Mouse (Mus musculus) forebrain, embryonic 11.5 days (tissue): ENCODE results near the gene Prrg4. TPM values are rescaled to one million over a fixed set of nuclear protein-coding genes. Genes with fewer than 3 reads are reported as not detected.
A peak's percentile ranks its signal among the peaks of the same experiment; 100 is the strongest.
"Not testable (repeated sequence)": the region's sequence is repeated elsewhere in the genome, so short reads cannot be mapped to it uniquely, and the experiment has no call there.

Experiments
- ATAC-seq: fragments of 200-750 bp; cut with Nextera tagmentation; replicated peaks from 2 replicates; pipeline ENCODE4 v1.8.0; 2017; ENCODE audit warnings: moderate TSS enrichment; ENCODE audit not compliant: low FRiP score
- DNase-seq: peaks from one replicate; pipeline ENCODE4 v3.0.0-alpha.2; 2017; ENCODE audit warnings: low spot score
- H3K27ac ChIP-seq: fragments of 300-500 bp; sonication (generic); 2 replicates; pipeline ENCODE4 v1.5.1; 2014; ENCODE audit warnings: low read depth, low read length
- H3K27me3 ChIP-seq: fragments of 300-500 bp; sonication (generic); 2 replicates; pipeline ENCODE4 v1.6.1; 2014; ENCODE audit warnings: mild to moderate bottlenecking, low read length, mixed read lengths; ENCODE audit not compliant: control insufficient read depth, insufficient read depth
- H3K36me3 ChIP-seq: fragments of 300-500 bp; sonication (generic); 2 replicates; pipeline ENCODE4 v1.6.1; 2014; ENCODE audit warnings: mild to moderate bottlenecking, low read length, moderate library complexity, mixed read lengths; ENCODE audit not compliant: control insufficient read depth, insufficient read depth
- H3K4me1 ChIP-seq: fragments of 300-500 bp; sonication (generic); replicated peaks from 2 replicates; pipeline ENCODE4 v1.6.1; 2014; ENCODE audit warnings: low read length, mixed read lengths; ENCODE audit not compliant: control insufficient read depth, insufficient read depth
- H3K4me2 ChIP-seq: fragments of 300-500 bp; sonication (generic); 2 replicates; pipeline ENCODE4 v1.6.1; 2014; ENCODE audit warnings: low read depth, mild to moderate bottlenecking, low read length, moderate library complexity, mixed read lengths; ENCODE audit not compliant: severe bottlenecking
- H3K4me3 ChIP-seq: fragments of 300-500 bp; sonication (generic); 2 replicates; pipeline ENCODE4 v1.5.1; 2014; ENCODE audit warnings: low read depth, low read length
- H3K9ac ChIP-seq: fragments of 300-500 bp; sonication (generic); 2 replicates; pipeline ENCODE4 v1.6.1; 2014; ENCODE audit warnings: low read length
- H3K9me3 ChIP-seq: fragments of 300-500 bp; sonication (generic); 2 replicates; pipeline ENCODE4 v1.6.1; 2016; ENCODE audit warnings: low read length, mixed read lengths; ENCODE audit not compliant: control insufficient read depth
- WGBS: fragments of 180-500 bp; shearing (Covaris S2); extraction: QIAGEN DNeasy Blood & Tissue Kit; methylation state at CpG from one replicate; pipeline ENCODE4 v1.1.7; 2014; 5-methylcytosine and 5-hydroxymethylcytosine counted together
- polyA plus RNA-seq: library from polyadenylated mRNA; unstranded; fragments of >200 nt; fragmentation: Nextera tagmentation; extraction: Ambion mirVana; gene quantifications from 2 replicates; pipeline ENCODE4 v1.2.1, GENCODE M21; 2014

Gene Prrg4
- 0.48 and 1.1 TPM in 2 replicates for polyA plus RNA-seq

DNA sequence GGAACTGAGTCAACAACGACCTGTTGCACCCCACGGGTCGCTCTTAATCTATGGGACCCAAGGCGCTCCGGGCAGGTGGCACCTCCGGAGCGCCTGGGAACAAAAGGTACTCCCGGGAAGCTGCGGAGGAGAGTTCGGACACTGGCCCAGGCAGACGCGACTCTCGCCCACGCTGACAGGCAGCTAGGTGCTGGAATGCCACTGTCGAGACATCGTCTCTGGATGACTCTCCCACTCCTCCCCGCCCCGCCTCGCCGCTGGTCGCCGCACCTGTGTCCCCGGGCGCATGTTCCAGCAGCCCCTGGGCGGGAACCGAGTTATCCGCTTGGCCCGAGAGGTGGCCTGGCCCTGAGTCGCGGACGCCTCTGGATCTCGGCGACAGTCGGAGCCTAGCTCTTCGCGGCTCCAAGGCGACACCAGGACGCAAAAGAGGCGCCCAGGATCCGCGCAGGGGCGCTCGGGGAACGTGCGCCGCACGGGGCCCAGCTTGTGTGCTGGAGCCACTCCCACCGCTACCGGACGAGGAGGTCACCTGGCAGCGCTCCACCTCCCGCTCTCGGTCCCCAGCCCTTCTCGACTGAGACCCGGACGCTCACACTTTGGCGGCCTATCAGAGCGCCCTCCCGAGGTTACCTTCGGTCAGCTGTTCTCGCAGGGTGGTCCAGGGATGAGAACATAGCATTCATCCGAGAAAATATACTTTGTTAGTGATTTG lies at the start of gene Prrg4:
Gene Prrg4 (minus strand): TSS at position 601 of the 715 bp plus-strand sequence.
- WGBS = under 1% methylated on average over 62 of the region's 62 CpGs
- DNase-seq (peak; percentile 75), ATAC-seq (peak; percentile 74)
- Histone ChIP-seq H3K4me2 (peak within 1 kb of the TSS; percentile 98), H3K9me3 (no peaks in the 10 kb centered on the region), H3K27ac (no peak within 1 kb of the TSS), H3K4me3 (peak within 1 kb of the TSS; percentile 50), H3K9ac (peak within 1 kb of the TSS; percentile 55), H3K36me3 (no peaks in the 10 kb centered on the region), H3K4me1 (0 out of 2 replicates have a peak, but pooled peaks cover 3% of the 10 kb centered on the region), H3K27me3 (peaks cover 10% of the 10 kb centered on the region)

DNA sequence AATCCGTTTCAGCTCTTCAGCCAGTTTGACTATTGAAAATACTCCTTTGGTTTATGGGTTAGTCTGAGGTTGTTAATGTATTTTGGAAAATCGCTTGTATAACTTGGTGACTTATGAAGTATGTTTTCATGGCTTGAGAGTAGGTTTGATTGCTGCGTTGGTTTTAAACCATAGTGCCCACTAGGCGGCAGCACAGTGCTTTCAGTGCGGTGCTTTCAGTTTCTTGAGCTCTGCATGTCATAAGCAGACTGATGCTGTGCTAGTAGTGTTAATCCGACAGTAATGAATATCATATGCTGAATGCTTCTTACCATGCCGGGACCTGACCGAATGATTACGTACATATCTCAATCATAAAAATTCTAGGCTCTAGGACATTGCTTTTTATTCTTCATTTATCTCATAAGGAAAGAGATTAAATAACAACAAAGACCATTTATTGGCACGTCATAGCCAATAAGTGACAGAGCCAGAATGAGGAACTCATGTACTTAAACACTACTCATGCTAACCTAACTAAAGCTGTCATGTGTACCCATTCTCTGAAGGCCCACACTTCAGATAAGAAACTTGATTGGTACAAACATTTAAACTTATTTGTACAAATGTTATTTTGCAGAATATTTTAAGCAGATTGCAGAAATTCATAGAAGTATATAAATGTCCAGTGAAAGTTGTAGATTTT lies 38.3 kb upstream of the Prrg4 start:
- Histone ChIP-seq H3K9ac (no peak overlapping the region), H3K4me2 (no peak overlapping the region), H3K27me3 (no peaks in the 10 kb centered on the region), H3K9me3 (no peaks in the 10 kb centered on the region), H3K27ac (no peak overlapping the region), H3K36me3 (no peaks in the 10 kb centered on the region), H3K4me3 (no peak overlapping the region), H3K4me1 (no peaks in the 10 kb centered on the region)
- 30% methylated on average over 10 of the region's 10 CpGs for WGBS
- no peak for ATAC-seq
- DNase-seq = peak; percentile 82

DNA sequence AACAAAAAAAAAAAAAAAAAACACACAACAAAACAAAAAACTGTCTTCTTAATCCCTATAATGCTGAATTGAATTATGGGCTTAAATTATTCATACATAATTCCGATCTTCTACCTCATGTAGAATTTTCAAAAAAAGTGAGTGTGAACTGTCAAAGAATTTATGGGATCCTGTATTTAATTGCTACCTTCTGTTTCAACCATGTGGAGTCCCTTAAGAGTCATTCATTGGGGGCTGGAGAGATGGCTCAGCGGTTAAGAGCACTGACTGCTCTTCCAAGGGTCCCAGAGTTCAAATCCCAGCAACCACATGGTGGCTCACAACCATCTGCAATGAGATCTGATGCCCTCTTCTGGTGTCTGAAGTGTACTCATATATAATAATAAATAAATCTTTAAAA lies 37.7 kb upstream of the Prrg4 start:
- not testable (repeated sequence) for ATAC-seq, H3K4me1 ChIP-seq
- WGBS = 63% methylated on average over 2 of the region's 2 CpGs

DNA sequence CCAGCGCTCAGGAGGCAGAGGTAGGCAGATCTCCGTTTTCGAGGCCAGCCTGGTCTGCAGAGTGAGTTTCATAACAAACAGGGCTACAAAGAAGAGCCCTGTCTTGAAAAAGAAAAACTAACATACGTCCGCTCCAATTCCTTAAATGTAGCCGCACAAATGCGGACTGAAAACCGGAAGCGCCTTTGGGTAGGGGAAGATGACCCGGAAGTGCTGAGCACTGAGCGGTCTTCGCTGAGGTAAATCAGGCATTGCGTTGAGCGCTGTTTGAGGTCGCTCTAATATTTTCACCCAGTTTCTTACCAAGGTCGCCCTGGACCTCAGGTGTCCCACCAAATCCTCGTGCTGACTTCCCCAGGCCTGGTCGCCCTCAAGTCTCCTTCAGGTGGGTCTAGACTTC lies 36.4 kb upstream of the Prrg4 start:
- WGBS = 89% methylated on average over 18 of the region's 18 CpGs
- H3K9me3 ChIP-seq = no peaks in the 10 kb centered on the region
- no peaks in the 10 kb centered on the region for H3K4me1 ChIP-seq
- H3K9ac ChIP-seq = no peak overlapping the region
- no peak for DNase-seq
- no peak overlapping the region for H3K4me3 ChIP-seq
- no peaks in the 10 kb centered on the region for H3K27me3 ChIP-seq
- H3K36me3 ChIP-seq = no peaks in the 10 kb centered on the region
- no peak for ATAC-seq
- no peak overlapping the region for H3K27ac ChIP-seq
- H3K4me2 ChIP-seq = no peak overlapping the region

More for the DNA sequence above, 37.7 kb upstream of the Prrg4 start:
- not testable (repeated sequence) for H3K36me3 ChIP-seq, H3K27me3 ChIP-seq, H3K27ac ChIP-seq, DNase-seq, H3K9me3 ChIP-seq, H3K9ac ChIP-seq, H3K4me2 ChIP-seq, H3K4me3 ChIP-seq

DNA sequence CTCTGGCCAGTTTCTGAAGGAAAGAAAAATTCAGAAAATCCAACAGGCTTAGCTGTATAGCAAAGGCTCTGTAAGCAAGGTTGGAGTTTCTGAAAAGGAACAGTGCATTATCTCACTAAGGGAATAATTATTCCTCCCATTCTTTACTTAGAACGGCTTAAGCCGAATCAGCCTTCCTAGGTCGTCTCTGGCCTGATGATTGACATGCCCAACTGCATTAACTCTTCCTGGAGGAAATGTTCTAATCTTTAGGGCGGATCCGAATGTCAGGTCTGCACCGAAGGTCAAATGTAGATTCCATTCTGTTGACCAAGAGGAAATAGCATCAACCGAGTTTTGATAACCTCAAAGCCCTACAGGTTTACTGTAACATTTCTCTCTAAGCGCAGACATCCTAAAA lies 29.1 kb upstream of the Prrg4 start:
- ATAC-seq (no peak), DNase-seq (no peak)
- H3K9me3 ChIP-seq = no peaks in the 10 kb centered on the region
- H3K27ac ChIP-seq = no peak overlapping the region
- H3K27me3 ChIP-seq = no peaks in the 10 kb centered on the region
- H3K4me2 ChIP-seq = no peak overlapping the region
- no peaks in the 10 kb centered on the region for H3K36me3 ChIP-seq
- no peaks in the 10 kb centered on the region for H3K4me1 ChIP-seq
- WGBS = 87% methylated on average over 8 of the region's 8 CpGs
- no peak overlapping the region for H3K9ac ChIP-seq
- no peak overlapping the region for H3K4me3 ChIP-seq

DNA sequence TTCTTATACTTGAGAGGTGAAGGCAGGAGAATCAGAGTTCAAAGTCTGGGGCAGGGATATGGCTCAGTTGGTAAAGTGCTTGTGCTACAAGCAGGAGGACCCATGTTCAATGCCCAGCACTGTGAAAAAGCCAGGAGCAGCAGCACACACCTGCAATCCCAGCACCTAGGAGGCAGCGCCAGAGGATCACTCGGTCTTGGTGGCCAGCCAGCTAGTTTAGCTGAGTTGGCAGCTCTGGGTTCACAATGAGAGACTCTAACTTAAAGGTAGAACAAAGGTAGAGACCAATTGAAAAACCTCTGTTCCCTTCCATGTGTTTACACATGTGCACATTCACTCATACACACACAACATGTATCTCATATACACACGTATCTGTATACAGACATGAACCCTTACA lies 19.4 kb upstream of the Prrg4 start:
- H3K4me2 ChIP-seq = no peak overlapping the region
- H3K36me3 ChIP-seq = no peaks in the 10 kb centered on the region
- H3K27me3 ChIP-seq = no peaks in the 10 kb centered on the region
- no peak overlapping the region for H3K4me3 ChIP-seq
- no peaks in the 10 kb centered on the region for H3K4me1 ChIP-seq
- no peak for DNase-seq
- no peak overlapping the region for H3K9ac ChIP-seq
- H3K9me3 ChIP-seq = no peaks in the 10 kb centered on the region
- no peak for ATAC-seq
- no peak overlapping the region for H3K27ac ChIP-seq
- 90% methylated on average over 3 of the region's 3 CpGs for WGBS

DNA sequence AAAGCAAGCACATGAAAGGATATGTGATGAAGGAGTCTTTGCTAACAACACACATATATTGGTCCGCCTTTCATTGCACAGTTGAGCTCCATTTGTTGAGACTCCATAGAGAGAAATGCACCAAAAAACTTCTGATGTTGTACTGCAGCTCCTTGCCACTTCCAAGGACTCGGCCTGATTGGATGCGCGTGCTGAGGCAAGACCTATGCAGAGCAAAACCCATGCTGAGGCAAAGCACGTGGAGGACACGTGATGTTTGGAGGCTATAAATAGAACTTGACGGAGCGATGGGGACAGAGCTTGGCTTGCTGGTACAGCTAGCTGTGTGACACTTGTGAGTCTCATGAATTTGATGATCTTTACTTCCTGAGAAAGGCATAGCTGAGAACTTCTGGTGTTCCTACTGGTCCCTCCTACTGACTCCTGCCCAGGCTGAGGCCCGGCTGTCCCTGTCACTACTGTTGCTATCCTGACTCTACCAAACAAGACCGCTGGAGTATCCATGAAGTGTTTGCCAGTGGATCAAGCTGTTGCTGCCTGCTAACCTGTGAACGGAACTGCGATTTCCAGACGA lies 17.7 kb upstream of the Prrg4 start, which contains the start of gene Ccdc73:
Gene Ccdc73 (plus strand): TSS at position 524 of the 574 bp plus-strand sequence.
- ATAC-seq (no peak), DNase-seq (no peak)
- WGBS = 93% methylated on average over 13 of the region's 13 CpGs
- Histone ChIP-seq H3K36me3 (no peaks in the 10 kb centered on the region), H3K4me1 (no peaks in the 10 kb centered on the region), H3K4me3 (no peak within 1 kb of the TSS), H3K27ac (no peak within 1 kb of the TSS), H3K27me3 (no peaks in the 10 kb centered on the region), H3K4me2 (no peak within 1 kb of the TSS), H3K9ac (no peak within 1 kb of the TSS), H3K9me3 (no peaks in the 10 kb centered on the region)

DNA sequence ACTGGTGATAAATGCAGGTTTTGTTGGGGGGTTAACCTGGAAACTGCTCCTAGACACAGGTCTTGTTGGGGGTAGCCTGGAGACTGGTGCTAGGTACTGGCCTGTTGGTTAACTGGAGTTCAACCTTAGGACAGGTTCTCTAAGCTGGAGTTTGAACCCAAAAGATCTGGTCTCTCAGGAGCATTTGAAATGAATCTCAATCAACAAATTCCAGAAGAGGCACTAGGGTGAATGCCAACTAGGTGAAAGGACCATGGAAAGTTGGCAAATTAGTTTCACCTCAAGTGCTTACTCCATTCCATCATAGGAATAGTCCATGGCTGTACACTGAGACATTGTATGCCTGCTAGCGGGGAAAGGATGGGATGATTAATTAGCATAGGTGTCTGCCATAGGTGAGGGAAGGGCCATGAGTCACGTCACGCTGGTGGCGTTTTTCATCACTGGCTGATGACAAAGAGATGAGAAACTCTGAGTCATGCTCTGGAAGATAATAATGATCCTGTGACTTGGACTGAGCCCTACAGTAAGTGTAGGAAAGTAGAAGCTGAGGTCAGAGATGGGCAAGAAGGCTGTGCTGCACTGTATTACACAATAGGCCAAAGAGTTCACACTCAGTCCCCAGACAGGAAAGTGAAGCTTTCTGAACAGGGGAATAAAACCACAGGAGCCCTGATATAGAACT lies 14.6 kb upstream of the Prrg4 start:
- H3K9me3 ChIP-seq = no peaks in the 10 kb centered on the region
- no peak overlapping the region for H3K4me3 ChIP-seq
- WGBS = 87% methylated on average over 4 of the region's 4 CpGs
- no peak overlapping the region for H3K9ac ChIP-seq
- ATAC-seq (no peak), DNase-seq (no peak)
- H3K4me2 ChIP-seq = no peak overlapping the region
- H3K27me3 ChIP-seq = no peaks in the 10 kb centered on the region
- H3K4me1 ChIP-seq = no peaks in the 10 kb centered on the region
- H3K27ac ChIP-seq = no peak overlapping the region
- no peaks in the 10 kb centered on the region for H3K36me3 ChIP-seq
